Mouse (Mus musculus) naive thymus-derived CD4-positive, alpha-beta T cell, adult 5 months (primary cell): ENCODE results near the gene Adam33. TPM values are rescaled to one million over a fixed set of nuclear protein-coding genes. Genes with fewer than 3 reads are reported as not detected.

Source experiments
- polyA plus RNA-seq: library from polyadenylated mRNA; unstranded; fragments of 100-300 nt; shearing (Covaris generic); gene quantifications from one replicate; pipeline ENCODE4 v1.2.1, GENCODE M21; 2017

Adam33 gene
- not detected for polyA plus RNA-seq

GRCm38 (mm10) chr2:131063404-131063864 is at the start of gene Adam33:
Gene Adam33 (minus strand): TSS chr2:131063814.

DNA sequence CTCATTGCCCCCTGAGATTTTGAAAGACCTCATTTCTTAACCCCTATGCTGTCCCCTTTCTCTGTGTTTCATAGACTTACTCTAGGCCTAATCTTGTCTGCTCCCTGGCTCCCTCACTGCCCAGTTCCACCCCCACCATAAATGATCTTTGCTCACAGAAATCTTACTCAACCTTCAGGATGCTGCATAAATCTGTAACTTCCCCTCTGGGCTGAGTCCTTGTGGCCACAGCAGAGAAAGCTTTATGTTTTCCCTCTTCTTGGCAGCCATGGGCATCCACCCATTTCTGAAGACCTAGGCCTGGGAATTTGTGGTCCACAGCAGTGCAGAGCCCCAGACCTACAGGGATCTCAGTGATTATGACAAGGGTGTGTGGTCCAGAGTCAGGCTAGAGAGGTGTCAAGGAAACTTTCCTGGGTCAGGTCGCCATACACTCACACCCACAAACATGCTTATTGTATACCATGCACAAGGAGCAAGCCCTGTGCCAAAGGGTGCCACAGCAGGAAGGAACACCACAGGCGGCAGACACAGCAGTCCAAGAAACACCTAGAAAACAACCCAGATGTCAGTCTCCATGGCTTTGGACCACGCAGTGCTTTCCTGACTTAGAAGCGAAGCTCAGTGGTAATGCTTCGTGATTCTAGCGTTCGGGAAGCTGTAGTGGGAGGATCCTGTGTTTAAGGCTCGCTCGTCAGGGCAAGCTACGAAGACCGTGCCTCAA is 23.2 kb upstream of the Adam33 start, which contains the start of gene Siglec1:
TSS of gene Siglec1 (minus strand) at position 99 of the 724 bp plus-strand sequence.

GRCm38 (mm10) chr2:131042988-131043387 is 20.6 kb downstream of the Adam33 start, which contains the start of gene Gfra4:
Gene Gfra4 (minus strand): TSS chr2:131043088.

Other genes starting within 250 kb of the Adam33 start
- 26.2 TPM for gene 4930402H24Rik, start 157.4 kb downstream of the Adam33 start, polyA plus RNA-seq
- 20.1 TPM for gene Atrn, start 157.3 kb downstream of the Adam33 start, polyA plus RNA-seq
- gene Gfra4, start 20.7 kb downstream of the Adam33 start, polyA plus RNA-seq = not detected
- 0.05 TPM for gene Siglec1, start 23.0 kb upstream of the Adam33 start, polyA plus RNA-seq
- 0.36 TPM for gene Hspa12b, start 63.5 kb upstream of the Adam33 start, polyA plus RNA-seq
- not detected for gene Gm11037, start 69.7 kb upstream of the Adam33 start, polyA plus RNA-seq
- 30.7 TPM for gene 1700037H04Rik, start 96.3 kb upstream of the Adam33 start, polyA plus RNA-seq
- 4.9 TPM for gene Cenpb, start 116.3 kb upstream of the Adam33 start, polyA plus RNA-seq
- gene Cdc25b, start 123.1 kb upstream of the Adam33 start, polyA plus RNA-seq = 33.5 TPM
- not detected for gene Spef1, start 123.5 kb upstream of the Adam33 start, polyA plus RNA-seq
- gene Ap5s1, start 143.3 kb upstream of the Adam33 start, polyA plus RNA-seq = 11.9 TPM
- 11.9 TPM for gene Mavs, start 170.2 kb upstream of the Adam33 start, polyA plus RNA-seq
- 98.2 TPM for gene Pank2, start 198.7 kb upstream of the Adam33 start, polyA plus RNA-seq